Mouse (Mus musculus): Measurements from ENCODE around the gene Olfr228. TPM values are rescaled to one million over a fixed set of nuclear protein-coding genes. Genes with fewer than 3 reads are reported as not detected.
"Not testable (repeated sequence)": the region's sequence is repeated elsewhere in the genome, so short reads cannot be mapped to it uniquely, and the experiment has no call there.

Olfr228 gene
- polyA plus RNA-seq (2012), result not detected in 2 replicates

- no peak for TF ChIP-seq GATA1 (IDR thresholded peaks at IDR 0.05; ENCODE audit: low read length)
Observed at GRCm38 (mm10) chr2:86487286-86487685, at the start of gene Olfr228. Olfr228 (minus strand) TSS chr2:86487386.

GRCm38 (mm10) chr2:86530991-86531390 lies 43.8 kb upstream of the Olfr228 start:
- no peak for TF ChIP-seq GATA1 (IDR thresholded peaks at IDR 0.05; ENCODE audit: low read length)

- no peak for TF ChIP-seq GATA1 (IDR thresholded peaks at IDR 0.05; ENCODE audit: low read length)
Observed at GRCm38 (mm10) chr2:86508161-86508560, 21.0 kb upstream of the Olfr228 start, which contains the start of gene Olfr1076. Olfr1076 (plus strand) TSS chr2:86508461.

GRCm38 (mm10) chr2:86464442-86465109 lies 22.6 kb downstream of the Olfr228 start:
- no peak for TF ChIP-seq GATA1 (IDR thresholded peaks at IDR 0.05; ENCODE audit: low read length)

GRCm38 (mm10) chr2:86460434-86460833 lies 26.8 kb downstream of the Olfr228 start:
- no peak for TF ChIP-seq GATA1 (IDR thresholded peaks at IDR 0.05; ENCODE audit: low read length)

- no peak for TF ChIP-seq GATA1 (IDR thresholded peaks at IDR 0.05; ENCODE audit: low read length)
Observed at GRCm38 (mm10) chr2:86456169-86456568, 31.0 kb downstream of the Olfr228 start, which contains the start of gene Olfr1066. Olfr1066 (minus strand) TSS chr2:86456269.

GRCm38 (mm10) chr2:86450491-86450890 lies 36.7 kb downstream of the Olfr228 start, which contains the start of gene Olfr1065:
Olfr1065 (minus strand) TSS chr2:86450591.
- TF ChIP-seq GATA1 (IDR thresholded peaks at IDR 0.05; ENCODE audit: low read length), result not testable (repeated sequence)

Other genes starting within 250 kb of the Olfr228 start
- gene Olfr1048, start 247.1 kb downstream of the Olfr228 start, polyA plus RNA-seq (2012), result not detected in 2 replicates
- gene Olfr1049, start 229.1 kb downstream of the Olfr228 start, polyA plus RNA-seq (2012), result not detected in 2 replicates
- not detected in 2 replicates for gene Olfr1051, start 208.3 kb downstream of the Olfr228 start, polyA plus RNA-seq (2012)
- not detected in 2 replicates for gene Olfr1052, start 194.9 kb downstream of the Olfr228 start, polyA plus RNA-seq (2012)
- gene Olfr1053, start 172.1 kb downstream of the Olfr228 start, polyA plus RNA-seq (2012), result not detected in 2 replicates
- not detected in 2 replicates for gene Olfr1054, start 152.0 kb downstream of the Olfr228 start, polyA plus RNA-seq (2012)
- gene Olfr1055, start 137.1 kb downstream of the Olfr228 start, polyA plus RNA-seq (2012), result not detected in 2 replicates
- gene Olfr1056, start 124.9 kb downstream of the Olfr228 start, polyA plus RNA-seq (2012), result not detected in 2 replicates
- gene Olfr1057, start 109.0 kb downstream of the Olfr228 start, polyA plus RNA-seq (2012), result not detected in 2 replicates
- not detected in 2 replicates for gene Olfr1058, start 98.8 kb downstream of the Olfr228 start, polyA plus RNA-seq (2012)
- gene Olfr1061, start 73.3 kb downstream of the Olfr228 start, polyA plus RNA-seq (2012), result not detected in 2 replicates
- not detected in 2 replicates for gene Olfr1062, start 60.6 kb downstream of the Olfr228 start, polyA plus RNA-seq (2012)
- gene Olfr1065, start 36.8 kb downstream of the Olfr228 start, polyA plus RNA-seq (2012), result not detected in 2 replicates
- not detected in 2 replicates for gene Olfr1066, start 31.1 kb downstream of the Olfr228 start, polyA plus RNA-seq (2012)
- not detected in 2 replicates for gene Olfr1076, start 21.1 kb upstream of the Olfr228 start, polyA plus RNA-seq (2012)
- not detected in 2 replicates for gene Olfr1079, start 55.1 kb upstream of the Olfr228 start, polyA plus RNA-seq (2012)
- not detected in 2 replicates for gene Olfr1080, start 70.8 kb upstream of the Olfr228 start, polyA plus RNA-seq (2012)
- gene Olfr1082, start 111.6 kb upstream of the Olfr228 start, polyA plus RNA-seq (2012), result not detected in 2 replicates
- not detected in 2 replicates for gene Olfr1084, start 152.3 kb upstream of the Olfr228 start, polyA plus RNA-seq (2012)
- not detected in 2 replicates for gene Olfr1085, start 174.6 kb upstream of the Olfr228 start, polyA plus RNA-seq (2012)
- gene Olfr1086, start 192.7 kb upstream of the Olfr228 start, polyA plus RNA-seq (2012), result not detected in 2 replicates
- not detected in 2 replicates for gene Olfr1087, start 211.0 kb upstream of the Olfr228 start, polyA plus RNA-seq (2012)
- gene Olfr1089, start 246.3 kb upstream of the Olfr228 start, polyA plus RNA-seq (2012), result not detected in 2 replicates